Mouse (Mus musculus) bone marrow, adult 2 months (tissue): ENCODE data around the gene Il6ra.

Experiments
- CTCF ChIP-seq: fragments of 200-500 bp; IDR thresholded peaks from 2 replicates; pipeline ENCODE4 v1.5.1; 2011; ENCODE audit warnings: low read length, control low read depth; ENCODE audit not compliant: control insufficient read depth, insufficient read depth
- POLR2A ChIP-seq: fragments of 200-500 bp; IDR thresholded peaks from 2 replicates; pipeline ENCODE4 v1.6.1; 2011; ENCODE audit warnings: low read depth, mild to moderate bottlenecking, control low read depth, low read length, borderline replicate concordance; ENCODE audit not compliant: control insufficient read depth

DNA sequence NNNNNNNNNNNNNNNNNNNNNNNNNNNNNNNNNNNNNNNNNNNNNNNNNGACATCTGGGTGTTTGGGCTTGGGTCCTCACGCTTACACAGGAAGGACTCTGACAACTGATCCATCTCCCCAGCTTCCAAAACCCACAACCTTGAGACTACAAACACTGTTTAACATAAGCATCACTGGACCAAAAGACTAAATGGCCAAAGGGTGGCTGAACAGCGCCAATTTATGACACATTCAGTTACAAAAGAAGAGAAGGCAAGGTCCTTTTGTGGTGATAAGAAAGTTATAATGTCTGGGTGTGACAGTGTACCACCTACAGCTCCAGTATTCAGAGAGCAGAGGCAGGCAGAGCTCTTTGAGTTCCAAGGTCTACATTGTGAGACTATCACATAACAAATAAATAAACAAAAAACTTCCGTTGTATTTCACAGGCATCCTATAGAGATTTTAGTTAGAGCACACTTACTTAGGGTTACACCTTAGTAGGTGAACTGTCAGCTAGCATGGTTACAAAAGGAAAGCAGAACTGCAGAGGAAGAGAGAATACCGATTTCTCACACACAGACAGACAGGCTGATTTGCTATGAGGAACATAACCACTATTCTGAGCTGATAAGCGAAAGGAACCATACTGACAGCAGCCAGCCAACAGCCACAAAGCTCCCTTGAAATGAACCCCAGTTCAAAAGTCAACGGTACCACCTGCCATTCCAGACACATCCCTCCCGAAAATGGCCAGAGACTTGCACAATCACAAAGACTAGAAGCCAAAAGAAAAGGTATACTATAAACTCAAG is 43.4 kb upstream of the Il6ra start:
- TF ChIP-seq POLR2A, result no peak
- no peak for TF ChIP-seq CTCF
